Mouse (Mus musculus) kidney, postnatal 0 days (tissue): ENCODE data around the gene Nsd2. TPM values are rescaled to one million over a fixed set of nuclear protein-coding genes. Genes with fewer than 3 reads are reported as not detected.
A peak's percentile ranks its signal among the peaks of the same experiment; 100 is the strongest.
"Not testable (repeated sequence)": the region's sequence is repeated elsewhere in the genome, so short reads cannot be mapped to it uniquely, and the experiment has no call there.

Source experiments
- ATAC-seq: fragments of 200-750 bp; cut with Nextera tagmentation; replicated peaks from 2 replicates; pipeline ENCODE4 v1.8.0; 2017; ENCODE audit warnings: low read depth, moderate number of reproducible peaks, moderate TSS enrichment, moderate library complexity; ENCODE audit not compliant: low FRiP score
- DNase-seq: peaks from one replicate; pipeline ENCODE4 v3.0.0-alpha.2; 2016; ENCODE audit warnings: low spot score
- H3K27ac ChIP-seq: fragments of 300-500 bp; sonication (generic); 2 replicates; pipeline ENCODE4 v1.5.1; 2014; ENCODE audit warnings: mild to moderate bottlenecking
- H3K27me3 ChIP-seq: fragments of 300-500 bp; sonication (generic); 2 replicates; pipeline ENCODE4 v1.6.1; 2014; ENCODE audit warnings: low read length, mixed read lengths; ENCODE audit not compliant: insufficient read depth
- H3K36me3 ChIP-seq: fragments of 300-500 bp; sonication (generic); 2 replicates; pipeline ENCODE4 v1.6.1; 2014; ENCODE audit warnings: low read length, mixed read lengths; ENCODE audit not compliant: insufficient read depth
- H3K4me1 ChIP-seq: fragments of 300-500 bp; sonication (generic); replicated peaks from 2 replicates; pipeline ENCODE4 v1.6.1; 2014; ENCODE audit warnings: antibody characterized with exemption, low read length, mixed read lengths; ENCODE audit not compliant: insufficient read depth
- H3K4me2 ChIP-seq: fragments of 300-500 bp; sonication (generic); 2 replicates; pipeline ENCODE4 v1.6.1; 2014; ENCODE audit warnings: mild to moderate bottlenecking, low read length, moderate library complexity, mixed read lengths
- H3K4me3 ChIP-seq: fragments of 300-500 bp; sonication (generic); replicated peaks from 2 replicates; pipeline ENCODE4 v1.5.1; 2014; ENCODE audit warnings: low read depth, low read length
- H3K9ac ChIP-seq: fragments of 300-500 bp; sonication (generic); 2 replicates; pipeline ENCODE4 v1.6.1; 2014; ENCODE audit warnings: low read depth, low read length
- H3K9me3 ChIP-seq: fragments of 300-500 bp; sonication (generic); replicated peaks from 2 replicates; pipeline ENCODE4 v1.6.1; 2016; ENCODE audit warnings: low read length, inconsistent platforms, mixed read lengths
- CTCF ChIP-seq: IDR thresholded peaks from 2 replicates; pipeline ENCODE4 v1.5.1; 2016; ENCODE audit warnings: antibody characterized with exemption, low read depth, mild to moderate bottlenecking, moderate library complexity
- WGBS: fragments of 180-500 bp; shearing (Covaris S2); extraction: QIAGEN DNeasy Blood & Tissue Kit; methylation state at CpG from one replicate; pipeline ENCODE4 v1.1.7; 2014; 5-methylcytosine and 5-hydroxymethylcytosine counted together
- microRNA-seq: library from miRNA; unstranded; fragments of <30 nt; microRNA quantifications from one replicate; pipeline ENCODE4, GENCODE M21; 2016
- polyA plus RNA-seq: library from polyadenylated mRNA; unstranded; fragments of >200 nt; fragmentation: Nextera tagmentation; extraction: Ambion mirVana; gene quantifications from 2 replicates; pipeline ENCODE4 v1.2.1, GENCODE M21; 2015

Nsd2 gene
- polyA plus RNA-seq, 1 experiment from 2014 or later = 21.0 TPM

- WGBS = 69% methylated on average over 7 of the region's 7 CpGs
- H3K9ac ChIP-seq = no peak overlapping the region
- H3K9me3 ChIP-seq = no peaks in the 10 kb centered on the region
- no peaks in the 10 kb centered on the region for H3K27me3 ChIP-seq
- H3K4me3 ChIP-seq = peak overlapping the region; percentile 84
- peak overlapping the region; percentile 51 for H3K4me2 ChIP-seq
- no peak overlapping the region for H3K27ac ChIP-seq
- no peak for TF ChIP-seq CTCF
- H3K36me3 ChIP-seq = peaks cover 7% of the 10 kb centered on the region; the same call in 1 of the 2 replicates
- H3K4me1 ChIP-seq = peaks cover 6% of the 10 kb centered on the region; the same call in 1 of the 2 replicates
- DNase-seq (no peak), ATAC-seq (no peak)
These were observed 114.4 kb downstream of the Nsd2 start for GRCm38 (mm10) chr5:33934877-33935276.

- H3K4me2 ChIP-seq = peak overlapping the region; percentile 51
- H3K36me3 ChIP-seq = 0 out of 2 replicates have a peak, but pooled peaks cover 3% of the 10 kb centered on the region
- H3K9ac ChIP-seq = peak overlapping the region; percentile 91
- H3K27me3 ChIP-seq = no peaks in the 10 kb centered on the region
- H3K9me3 ChIP-seq = no peaks in the 10 kb centered on the region
- H3K4me1 ChIP-seq = peaks cover 6% of the 10 kb centered on the region; the same call in 1 of the 2 replicates
- peak overlapping the region; percentile 95 for H3K27ac ChIP-seq
- peak; percentile 67 for DNase-seq
- no peak for ATAC-seq
- peak overlapping the region; percentile 84 for H3K4me3 ChIP-seq
- WGBS = under 1% methylated on average over 39 of the region's 39 CpGs
- no peak for TF ChIP-seq CTCF
These were observed 115.2 kb downstream of the Nsd2 start for GRCm38 (mm10) chr5:33935700-33936111.

GRCm38 (mm10) chr5:33936120-33936707 lies 115.7 kb downstream of the Nsd2 start, which contains the start of gene Nelfa:
Gene Nelfa (minus strand): TSS chr5:33936413.
- DNase-seq = peak; percentile 100

GRCm38 (mm10) chr5:33937230-33937629 lies 116.7 kb downstream of the Nsd2 start:
- 98% methylated on average over 2 of the region's 2 CpGs for WGBS
- H3K27me3 ChIP-seq = no peaks in the 10 kb centered on the region
- ATAC-seq (no peak), DNase-seq (no peak)
- TF ChIP-seq CTCF = no peak
- 0 out of 2 replicates have a peak, but pooled peaks cover 3% of the 10 kb centered on the region for H3K36me3 ChIP-seq
- H3K4me2 ChIP-seq = peak overlapping the region; percentile 68
- no peaks in the 10 kb centered on the region for H3K9me3 ChIP-seq
- no peak overlapping the region for H3K9ac ChIP-seq
- H3K4me1 ChIP-seq = peaks cover 6% of the 10 kb centered on the region; the same call in 1 of the 2 replicates
- peak overlapping the region; percentile 84 for H3K4me3 ChIP-seq
- H3K27ac ChIP-seq = no peak overlapping the region; the same call in 1 of the 2 replicates

More at GRCm38 (mm10) chr5:33936120-33936707, 115.7 kb downstream of the Nsd2 start, which contains the start of gene Nelfa:
- Histone ChIP-seq H3K4me1 (peaks cover 6% of the 10 kb centered on the region; the same call in 1 of the 2 replicates), H3K9me3 (no peaks in the 10 kb centered on the region), H3K36me3 (0 out of 2 replicates have a peak, but pooled peaks cover 3% of the 10 kb centered on the region), H3K27ac (peak within 1 kb of the TSS; percentile 95), H3K4me2 (peak within 1 kb of the TSS; percentile 68), H3K9ac (peak within 1 kb of the TSS; percentile 91), H3K27me3 (no peaks in the 10 kb centered on the region), H3K4me3 (peak within 1 kb of the TSS; percentile 84)
- 2% methylated on average over 61 of the region's 61 CpGs for WGBS
- TF ChIP-seq CTCF = peak; percentile 48
- ATAC-seq = peak; percentile 98

GRCm38 (mm10) chr5:33938448-33938847 lies 117.9 kb downstream of the Nsd2 start:
- H3K4me2 ChIP-seq = no peak overlapping the region
- no peak overlapping the region for H3K4me3 ChIP-seq
- no peaks in the 10 kb centered on the region for H3K9me3 ChIP-seq
- DNase-seq (no peak), ATAC-seq (no peak)
- peaks cover 6% of the 10 kb centered on the region; the same call in 1 of the 2 replicates for H3K4me1 ChIP-seq
- H3K36me3 ChIP-seq = no peaks in the 10 kb centered on the region
- H3K9ac ChIP-seq = no peak overlapping the region
- no peak overlapping the region for H3K27ac ChIP-seq
- TF ChIP-seq CTCF = no peak
- H3K27me3 ChIP-seq = no peaks in the 10 kb centered on the region
- 93% methylated on average over 3 of the region's 3 CpGs for WGBS

GRCm38 (mm10) chr5:33947035-33947434 lies 126.5 kb downstream of the Nsd2 start:
- H3K9me3 ChIP-seq, H3K4me3 ChIP-seq, ATAC-seq, H3K27ac ChIP-seq, H3K27me3 ChIP-seq, H3K9ac ChIP-seq, H3K4me2 ChIP-seq, DNase-seq, H3K4me1 ChIP-seq, H3K36me3 ChIP-seq: not testable (repeated sequence)
- 91% methylated on average over 16 of the region's 16 CpGs for WGBS
- TF ChIP-seq CTCF = peak; percentile 19; the same call in 1 of the 2 replicates

Small RNAs within 50 kb of the gene (microRNA-seq; reads per million reads assigned to microRNA genes)
- gene Mir7024 = 0.80 reads per million

Other genes with a start within 250 kb of the Nsd2 start
- 55.7 and 58.1 TPM in 2 replicates for gene Fam53a, start 191.1 kb upstream of the Nsd2 start, polyA plus RNA-seq
- gene Gm9903, start 190.8 kb upstream of the Nsd2 start, polyA plus RNA-seq = 0.64 and 0.68 TPM in 2 replicates
- 146 and 172 TPM in 2 replicates for gene Slbp, start 168.2 kb upstream of the Nsd2 start, polyA plus RNA-seq
- 74.3 and 84.9 TPM in 2 replicates for gene Tacc3, start 162.6 kb upstream of the Nsd2 start, polyA plus RNA-seq
- gene Tmem129, start 162.3 kb upstream of the Nsd2 start, polyA plus RNA-seq = 26.4 and 29.5 TPM in 2 replicates
- gene Fgfr3, start 99.1 kb upstream of the Nsd2 start, polyA plus RNA-seq = 14.4 and 15.0 TPM in 2 replicates
- 53.4 and 58.3 TPM in 2 replicates for gene Letm1, start 37.9 kb upstream of the Nsd2 start, polyA plus RNA-seq
- gene Nelfa, start 115.7 kb downstream of the Nsd2 start, polyA plus RNA-seq = 41.0 and 42.8 TPM in 2 replicates
- gene Gm1673, start 162.7 kb downstream of the Nsd2 start, polyA plus RNA-seq = 85.9 and 90.0 TPM in 2 replicates
- 0.17 and 0.25 TPM in 2 replicates for gene Nat8l, start 175.3 kb downstream of the Nsd2 start, polyA plus RNA-seq